Mouse (Mus musculus) limb, embryonic 15.5 days (tissue): ENCODE data around the gene Mtch1. TPM values are rescaled to one million over a fixed set of nuclear protein-coding genes. Genes with fewer than 3 reads are reported as not detected.
A peak's percentile ranks its signal among the peaks of the same experiment; 100 is the strongest.

Source experiments
- ATAC-seq: fragments of 200-750 bp; cut with Nextera tagmentation; 2 replicates; pipeline ENCODE4 v1.8.0; 2017; ENCODE audit warnings: low read depth, moderate TSS enrichment; ENCODE audit not compliant: insufficient number of reproducible peaks, low FRiP score, low TSS enrichment
- H3K27ac ChIP-seq: fragments of 300-500 bp; sonication (generic); 2 replicates; pipeline ENCODE4 v1.5.1; 2015; ENCODE audit warnings: moderate library complexity, mild to moderate bottlenecking, inconsistent platforms
- H3K27me3 ChIP-seq: fragments of 300-500 bp; sonication (generic); 2 replicates; pipeline ENCODE4 v1.6.1; 2015; ENCODE audit warnings: inconsistent platforms
- H3K36me3 ChIP-seq: fragments of 300-500 bp; sonication (generic); 2 replicates; pipeline ENCODE4 v1.6.1; 2015; ENCODE audit warnings: inconsistent platforms
- H3K4me1 ChIP-seq: fragments of 300-500 bp; sonication (generic); 2 replicates; pipeline ENCODE4 v1.6.1; 2015; ENCODE audit warnings: inconsistent platforms
- H3K4me2 ChIP-seq: fragments of 300-500 bp; sonication (generic); 2 replicates; pipeline ENCODE4 v1.6.1; 2015; ENCODE audit warnings: mild to moderate bottlenecking, inconsistent platforms
- H3K4me3 ChIP-seq: fragments of 300-500 bp; sonication (generic); 2 replicates; pipeline ENCODE4 v1.5.1; 2015; ENCODE audit warnings: mild to moderate bottlenecking, inconsistent platforms
- H3K9ac ChIP-seq: fragments of 300-500 bp; sonication (generic); 2 replicates; pipeline ENCODE4 v1.6.1; 2015; ENCODE audit warnings: inconsistent platforms
- H3K9me3 ChIP-seq: fragments of 300-500 bp; sonication (generic); 2 replicates; pipeline ENCODE4 v1.6.1; 2016; ENCODE audit warnings: inconsistent platforms
- WGBS: fragments of 180-500 bp; shearing (Covaris S2); methylation state at CpG from one replicate; pipeline ENCODE4 v1.1.7; 2015; 5-methylcytosine and 5-hydroxymethylcytosine counted together
- polyA plus RNA-seq: library from polyadenylated mRNA; unstranded; fragments of >200 nt; fragmentation: Nextera tagmentation; extraction: Ambion mirVana; gene quantifications from 2 replicates; pipeline ENCODE4 v1.2.1, GENCODE M21; 2015

The Mtch1 gene
- polyA plus RNA-seq, 1 experiment from 2014 or later, result 334 TPM

- Histone ChIP-seq H3K27ac (no peak overlapping the region), H3K4me3 (no peak overlapping the region), H3K36me3 (peaks cover 43% of the 10 kb centered on the region), H3K4me2 (no peak overlapping the region), H3K4me1 (peaks cover 47% of the 10 kb centered on the region), H3K27me3 (no peaks in the 10 kb centered on the region), H3K9ac (no peak overlapping the region), H3K9me3 (no peaks in the 10 kb centered on the region)
- no peak for ATAC-seq
- WGBS, result 94% methylated on average over 6 of the region's 6 CpGs
These were observed 46.3 kb downstream of the Mtch1 start for GRCm38 (mm10) chr17:29301421-29301820.

- no peak overlapping the region for H3K4me2 ChIP-seq
- H3K27me3 ChIP-seq, result no peaks in the 10 kb centered on the region
- H3K36me3 ChIP-seq, result peaks cover 43% of the 10 kb centered on the region
- no peak overlapping the region for H3K9ac ChIP-seq
- WGBS, result 88% methylated on average over 7 of the region's 7 CpGs
- H3K4me1 ChIP-seq, result peaks cover 43% of the 10 kb centered on the region
- no peaks in the 10 kb centered on the region for H3K9me3 ChIP-seq
- ATAC-seq, result no peak
- H3K4me3 ChIP-seq, result no peak overlapping the region
- no peak overlapping the region for H3K27ac ChIP-seq
These were observed 46.8 kb downstream of the Mtch1 start for GRCm38 (mm10) chr17:29300926-29301325.

- Histone ChIP-seq H3K36me3 (peaks cover 52% of the 10 kb centered on the region), H3K4me3 (no peak overlapping the region), H3K27me3 (no peaks in the 10 kb centered on the region), H3K4me2 (no peak overlapping the region), H3K9me3 (no peaks in the 10 kb centered on the region), H3K4me1 (peaks cover 27% of the 10 kb centered on the region), H3K9ac (no peak overlapping the region), H3K27ac (no peak overlapping the region)
- no peak for ATAC-seq
- whole genome bisulfite sequencing, result 89% methylated on average over 4 of the region's 4 CpGs
These were observed 48.5 kb downstream of the Mtch1 start for GRCm38 (mm10) chr17:29299282-29299681.

GRCm38 (mm10) chr17:29297813-29298212 lies 49.9 kb downstream of the Mtch1 start:
- Histone ChIP-seq H3K9me3 (no peaks in the 10 kb centered on the region), H3K4me1 (peaks cover 12% of the 10 kb centered on the region), H3K36me3 (peaks cover 63% of the 10 kb centered on the region), H3K27ac (no peak overlapping the region), H3K4me3 (no peak overlapping the region), H3K9ac (no peak overlapping the region), H3K4me2 (no peak overlapping the region), H3K27me3 (no peaks in the 10 kb centered on the region)
- ATAC-seq, result no peak
- 81% methylated on average over 6 of the region's 6 CpGs for WGBS

- ATAC-seq, result no peak
These were observed 50.4 kb downstream of the Mtch1 start for GRCm38 (mm10) chr17:29297321-29297720.

GRCm38 (mm10) chr17:29295835-29296234 lies 51.9 kb downstream of the Mtch1 start:
- ATAC-seq, result no peak
- Histone ChIP-seq H3K27me3 (no peaks in the 10 kb centered on the region), H3K4me2 (no peak overlapping the region), H3K27ac (no peak overlapping the region), H3K4me1 (peaks cover 12% of the 10 kb centered on the region), H3K9me3 (no peaks in the 10 kb centered on the region), H3K36me3 (peaks cover 58% of the 10 kb centered on the region), H3K4me3 (no peak overlapping the region), H3K9ac (no peak overlapping the region)
- WGBS, result 70% methylated on average over 5 of the region's 5 CpGs

More at GRCm38 (mm10) chr17:29297321-29297720, 50.4 kb downstream of the Mtch1 start:
- peaks cover 12% of the 10 kb centered on the region for H3K4me1 ChIP-seq
- no peak overlapping the region for H3K4me2 ChIP-seq
- H3K9ac ChIP-seq, result no peak overlapping the region
- WGBS, result 38% methylated on average over 10 of the region's 10 CpGs
- H3K9me3 ChIP-seq, result no peaks in the 10 kb centered on the region
- 0 out of 2 replicates have a peak overlapping the region, but pooled peaks have one; percentile 9 for H3K27ac ChIP-seq
- peaks cover 64% of the 10 kb centered on the region for H3K36me3 ChIP-seq
- H3K4me3 ChIP-seq, result no peak overlapping the region
- H3K27me3 ChIP-seq, result no peaks in the 10 kb centered on the region

GRCm38 (mm10) chr17:29293807-29294605 lies 53.7 kb downstream of the Mtch1 start:
- no peaks in the 10 kb centered on the region for H3K27me3 ChIP-seq
- WGBS, result 75% methylated on average over 9 of the region's 9 CpGs
- ATAC-seq, result no peak
- H3K36me3 ChIP-seq, result peaks cover 51% of the 10 kb centered on the region
- no peak overlapping the region for H3K9ac ChIP-seq
- H3K9me3 ChIP-seq, result no peaks in the 10 kb centered on the region
- H3K4me3 ChIP-seq, result no peak overlapping the region
- H3K4me2 ChIP-seq, result no peak overlapping the region
- no peak overlapping the region for H3K27ac ChIP-seq
- H3K4me1 ChIP-seq, result peaks cover 12% of the 10 kb centered on the region

GRCm38 (mm10) chr17:29292996-29293395 lies 54.7 kb downstream of the Mtch1 start:
- Histone ChIP-seq H3K9me3 (no peaks in the 10 kb centered on the region), H3K27me3 (no peaks in the 10 kb centered on the region), H3K4me1 (peaks cover 12% of the 10 kb centered on the region), H3K27ac (no peak overlapping the region), H3K9ac (no peak overlapping the region), H3K36me3 (peaks cover 45% of the 10 kb centered on the region), H3K4me2 (no peak overlapping the region), H3K4me3 (no peak overlapping the region)
- no peak for ATAC-seq
- WGBS, result 77% methylated on average over 3 of the region's 3 CpGs

GRCm38 (mm10) chr17:29291793-29292192 lies 55.9 kb downstream of the Mtch1 start:
- Histone ChIP-seq H3K9ac (no peak overlapping the region), H3K36me3 (peaks cover 42% of the 10 kb centered on the region), H3K4me1 (peaks cover 1% of the 10 kb centered on the region; the same call in 1 of the 2 replicates), H3K9me3 (no peaks in the 10 kb centered on the region), H3K4me3 (no peak overlapping the region), H3K27me3 (no peaks in the 10 kb centered on the region), H3K27ac (no peak overlapping the region), H3K4me2 (no peak overlapping the region)
- 72% methylated on average over 7 of the region's 7 CpGs for whole genome bisulfite sequencing
- no peak for ATAC-seq

- H3K4me2 ChIP-seq, result no peak overlapping the region
- H3K9ac ChIP-seq, result no peak overlapping the region
- no peak for ATAC-seq
- peaks cover 51% of the 10 kb centered on the region for H3K36me3 ChIP-seq
- no peak overlapping the region for H3K4me3 ChIP-seq
- H3K27ac ChIP-seq, result no peak overlapping the region
- H3K27me3 ChIP-seq, result no peaks in the 10 kb centered on the region
- no peaks in the 10 kb centered on the region for H3K9me3 ChIP-seq
- H3K4me1 ChIP-seq, result no peaks in the 10 kb centered on the region
- WGBS, result 82% methylated on average over 21 of the region's 21 CpGs
These were observed 65.3 kb downstream of the Mtch1 start for GRCm38 (mm10) chr17:29282216-29282952.
